Mouse (Mus musculus) urinary bladder, adult 18-20 months (tissue): ENCODE measurements around the gene Ttf2.
A peak's percentile ranks its signal among the peaks of the same experiment; 100 is the strongest.

Experiments used
- DNase-seq, 2 experiments: peaks; one replicate each; pipeline ENCODE4 v3.0.0; 2022; ENCODE audit warnings: low spot score in 2 of 2, mixed read lengths in 2 of 2

The Ttf2 gene

DNA sequence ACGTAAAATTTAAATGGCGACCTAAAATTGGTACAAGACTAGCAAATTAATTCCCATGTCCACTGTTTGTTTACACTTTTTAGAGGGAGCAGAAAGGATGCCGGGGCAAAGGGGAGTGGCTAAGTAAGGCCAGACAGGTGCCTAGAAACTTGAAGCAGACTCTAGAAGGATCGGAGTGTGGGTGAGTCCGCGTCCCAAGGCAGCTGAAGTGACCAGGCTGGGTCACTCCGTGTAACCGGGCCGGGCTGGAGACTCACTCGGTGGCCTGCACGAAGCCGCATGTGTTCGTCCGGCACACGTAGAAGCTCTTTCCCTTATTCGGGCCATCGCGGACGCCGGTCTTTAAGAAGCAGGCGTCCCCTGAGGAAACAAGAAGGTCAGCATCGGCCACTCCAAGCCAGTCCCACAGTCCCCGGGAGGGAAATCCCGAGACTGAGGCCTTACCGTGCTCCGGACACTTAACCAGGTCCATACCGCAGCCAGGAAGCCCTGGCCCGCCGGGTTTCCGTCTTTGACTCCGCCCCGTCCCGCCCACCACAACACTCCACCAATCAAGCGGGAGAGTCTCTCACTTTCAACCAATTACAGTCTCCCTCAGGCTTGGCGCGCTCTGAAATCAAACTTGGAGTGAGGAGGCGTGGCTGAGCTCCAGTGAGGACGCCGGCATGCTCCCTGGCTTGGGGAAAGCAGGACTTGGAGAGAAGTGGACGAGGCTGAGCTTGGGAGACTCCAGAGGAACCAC is at the start of gene Ttf2:
Gene Ttf2, minus strand, starts transcription at position 488 of the 742 bp plus-strand sequence.
- peak; percentile 91 to 94 for DNase-seq

DNA sequence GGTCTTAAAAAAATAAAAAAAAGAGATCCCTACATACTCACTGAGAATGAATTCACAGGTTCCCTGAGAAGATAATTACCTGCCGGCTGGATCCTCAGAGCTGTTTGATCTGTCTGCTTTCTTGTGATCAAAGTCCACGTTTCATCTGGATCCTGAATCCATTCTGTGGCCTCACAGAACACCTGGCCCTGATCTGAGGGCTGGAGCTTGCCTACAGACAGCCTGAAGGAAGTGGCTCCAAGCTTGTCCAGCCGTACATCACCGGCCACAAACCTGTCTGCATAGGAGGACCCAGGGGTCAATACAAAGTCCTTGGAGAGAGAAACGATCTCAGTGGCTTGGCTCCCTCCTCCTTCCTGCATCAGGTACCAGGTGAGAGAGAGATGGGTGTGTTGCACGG is 49.0 kb upstream of the Ttf2 start:
- no peak for DNase-seq

- DNase-seq, result no peak
These were observed 46.6 kb upstream of the Ttf2 start for GRCm38 (mm10) chr3:101016050-101016449.

DNA sequence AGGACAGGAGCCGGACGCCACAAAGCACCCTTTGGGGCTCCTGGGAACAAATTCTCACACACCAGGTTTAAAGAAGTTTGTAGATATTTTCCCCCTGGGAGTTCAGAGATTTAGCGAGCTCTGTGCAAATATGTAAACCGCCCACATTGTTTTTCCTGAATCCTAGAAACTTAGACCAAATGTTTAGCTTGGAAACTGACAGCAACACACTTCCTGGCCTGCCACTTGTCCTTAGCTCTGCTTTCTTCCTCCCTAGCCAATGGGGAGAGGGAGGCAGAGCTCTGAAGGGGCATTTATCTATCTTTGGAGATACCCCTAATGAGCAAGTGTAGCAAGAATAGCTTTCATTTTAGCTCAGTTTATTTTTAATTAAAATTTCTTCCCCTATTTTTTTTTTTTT is 45.8 kb upstream of the Ttf2 start:
- no peak for DNase-seq

GRCm38 (mm10) chr3:101013536-101013935 is 44.1 kb upstream of the Ttf2 start:
- no peak for DNase-seq

GRCm38 (mm10) chr3:101013005-101013404 is 43.5 kb upstream of the Ttf2 start:
- no peak for DNase-seq

DNA sequence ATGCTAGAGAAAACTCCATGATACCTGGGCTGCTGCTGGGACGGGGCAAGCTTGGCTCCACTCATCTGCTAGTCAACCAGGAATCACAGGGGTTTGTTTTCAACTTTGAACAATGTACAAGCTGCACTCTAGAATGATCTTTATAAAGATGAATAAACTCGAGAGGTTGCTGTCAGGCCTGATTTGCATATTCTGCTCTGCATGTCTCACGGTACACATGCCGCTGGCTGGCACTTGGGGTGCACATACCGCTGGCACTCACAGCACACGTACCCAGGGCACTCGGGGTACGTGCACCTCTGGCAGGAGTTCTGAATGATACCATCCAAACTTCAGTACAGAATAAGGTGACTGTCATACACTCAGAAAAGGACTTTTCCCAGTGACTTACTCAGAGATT is 43.1 kb upstream of the Ttf2 start:
- no peak for DNase-seq

DNA sequence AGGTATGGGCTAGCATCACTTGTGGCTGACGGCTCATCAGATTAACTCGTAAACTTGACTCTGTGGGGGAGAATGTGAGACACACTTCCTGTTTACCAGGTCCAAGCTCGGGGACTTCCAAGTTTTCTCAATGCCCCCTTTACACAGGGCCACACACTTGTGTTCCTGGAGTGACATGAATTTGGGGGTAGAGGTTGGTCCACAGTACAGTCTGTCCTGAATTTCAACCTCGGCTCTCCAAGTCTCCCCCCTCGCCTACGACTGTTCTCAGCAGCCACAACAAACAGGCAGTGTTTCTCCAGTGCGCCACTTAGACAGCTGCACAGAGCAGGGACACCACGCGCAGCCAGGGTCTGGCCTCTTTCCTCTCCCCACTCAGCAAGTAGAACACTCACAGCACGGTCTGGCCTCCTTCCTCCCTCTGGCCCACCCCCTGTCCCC is 42.7 kb upstream of the Ttf2 start:
- DNase-seq, result no peak

GRCm38 (mm10) chr3:101011203-101011600 is 41.7 kb upstream of the Ttf2 start:
- DNase-seq, result no peak

DNA sequence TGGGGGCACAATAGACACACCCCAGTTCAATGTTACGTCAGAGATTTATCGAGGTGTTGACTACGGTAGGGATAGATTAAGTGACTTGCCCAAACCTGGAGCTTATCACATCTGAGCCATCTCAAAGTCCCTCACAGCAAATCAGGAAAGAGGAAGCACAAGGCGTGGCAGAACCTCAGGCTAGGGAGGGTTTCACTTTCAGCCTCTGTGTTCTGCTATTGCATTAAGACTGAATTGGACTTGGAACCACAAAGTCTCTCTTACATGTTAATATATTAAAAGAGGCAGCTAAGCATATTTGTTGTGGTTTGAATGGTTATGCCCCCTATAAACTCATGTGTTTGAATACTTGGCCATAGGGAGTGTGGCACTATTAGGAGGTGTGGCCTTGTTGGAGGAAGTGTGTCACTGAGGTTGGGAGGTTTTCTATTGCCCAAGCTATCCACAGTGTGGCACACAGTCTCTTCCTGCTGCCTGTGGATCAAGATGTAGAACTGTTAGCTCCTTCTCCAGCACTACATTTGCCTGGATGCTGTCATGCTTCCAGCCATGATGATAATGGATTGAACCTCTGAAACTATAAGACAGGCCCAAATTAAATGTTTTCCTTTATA is 41.2 kb upstream of the Ttf2 start:
- peak in 1 of 2 experiments; percentile 31 for DNase-seq

DNA sequence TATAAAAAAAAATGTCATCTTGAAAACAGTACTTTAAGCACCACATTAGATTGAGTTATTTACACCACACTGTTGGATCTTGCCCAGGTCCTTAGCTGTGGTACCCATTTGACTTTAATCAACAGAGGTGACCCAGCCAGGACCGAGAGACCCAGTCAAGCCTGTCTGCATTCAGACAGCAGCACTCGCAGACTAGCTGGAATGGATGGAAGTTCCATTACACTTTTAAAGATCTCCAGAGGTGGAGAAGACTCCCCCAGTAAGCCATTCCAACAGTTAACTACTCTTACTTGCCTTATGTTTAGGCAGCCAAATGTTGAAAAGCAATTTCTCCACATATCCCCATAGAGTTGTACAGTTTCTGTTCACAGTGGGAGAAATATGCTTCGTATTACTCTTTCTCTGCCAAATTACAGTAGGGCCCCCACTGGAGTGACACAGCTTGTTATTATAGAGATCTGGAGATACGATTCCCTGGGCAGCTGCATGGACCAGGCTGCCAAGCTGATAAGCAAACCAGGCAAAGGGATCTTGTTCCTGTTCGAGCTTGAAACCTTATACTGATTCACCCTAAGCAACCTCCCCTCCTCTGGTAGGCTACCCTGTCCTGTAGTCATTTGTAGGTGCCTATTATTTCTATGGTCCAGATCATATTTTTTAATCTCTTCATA is 37.8 kb upstream of the Ttf2 start:
- no peak for DNase-seq

DNA sequence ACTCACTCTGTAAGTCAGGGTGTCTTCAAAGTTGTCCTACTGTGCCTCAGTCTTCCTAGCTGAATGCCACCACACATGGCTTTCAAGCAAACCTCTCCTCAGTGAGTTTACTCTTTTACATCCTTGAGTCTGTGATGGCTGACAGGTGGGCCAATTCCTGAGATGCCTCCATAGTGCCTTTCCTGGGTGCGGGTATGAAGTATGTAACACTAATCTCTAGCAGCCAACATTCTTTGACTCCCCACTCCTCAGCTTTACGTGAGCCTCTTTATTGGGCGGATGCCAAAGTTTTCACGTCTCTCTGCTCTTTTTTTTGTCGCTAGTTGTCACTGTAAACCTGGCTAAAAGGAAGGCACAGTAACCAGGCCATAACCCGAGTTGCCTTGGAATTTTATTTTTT is 35.9 kb upstream of the Ttf2 start:
- DNase-seq, result no peak

DNA sequence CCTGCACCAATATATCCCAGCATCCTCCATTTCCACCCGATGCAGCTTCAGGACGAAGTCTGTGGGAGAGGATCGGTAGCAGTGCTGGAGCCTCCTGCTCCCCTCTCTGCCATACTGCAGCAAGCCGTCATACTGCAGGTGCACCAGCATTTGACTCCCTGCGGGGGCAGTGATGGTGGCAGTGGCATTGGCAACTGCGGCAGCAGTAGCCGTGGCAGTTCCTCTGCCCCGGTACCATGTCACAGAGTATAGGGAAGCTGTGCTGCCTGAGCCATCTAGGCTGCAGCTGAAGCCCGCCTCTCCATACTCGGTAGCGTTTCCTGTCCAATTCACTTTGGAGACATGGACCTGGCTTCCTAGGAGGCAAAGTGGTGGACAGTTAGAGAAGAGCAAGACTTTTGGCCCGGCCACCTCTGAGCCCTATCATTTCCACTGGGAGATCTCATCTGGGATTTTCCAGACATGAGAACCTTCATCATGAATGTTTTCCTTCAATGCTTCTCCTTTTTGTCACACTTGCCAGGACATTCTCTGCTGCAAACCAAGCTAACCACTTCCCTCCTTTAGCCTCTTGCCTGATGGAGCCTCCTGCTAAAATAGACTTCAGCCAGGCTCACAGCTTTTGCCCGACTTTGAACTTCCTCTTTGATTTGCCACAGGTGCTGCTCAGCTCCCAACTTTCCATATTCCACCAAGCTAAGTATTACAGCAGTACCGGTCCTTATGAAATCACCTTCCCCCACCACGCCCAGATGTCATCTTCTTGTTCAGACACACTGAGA is 34.3 kb upstream of the Ttf2 start:
- DNase-seq, result no peak

DNA sequence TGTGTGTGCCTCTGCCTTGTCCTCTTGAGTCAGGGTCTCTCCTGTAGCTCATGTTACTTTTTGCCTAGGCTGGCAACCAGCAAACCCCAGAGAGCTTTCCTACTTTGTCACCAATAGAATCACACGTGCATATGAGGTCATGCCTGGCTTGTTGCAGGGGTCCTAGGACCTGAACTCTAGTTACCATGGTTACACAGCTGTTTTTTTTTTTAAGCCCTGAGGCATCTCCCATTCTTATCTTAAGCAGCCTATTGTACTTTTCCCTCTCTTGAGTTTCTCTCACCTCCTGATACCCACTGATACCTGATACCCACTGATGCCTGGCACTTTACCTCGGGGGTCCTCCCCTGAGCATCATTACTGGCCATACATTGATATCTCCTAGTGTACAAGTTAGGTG is 30.3 kb upstream of the Ttf2 start:
- no peak for DNase-seq

DNA sequence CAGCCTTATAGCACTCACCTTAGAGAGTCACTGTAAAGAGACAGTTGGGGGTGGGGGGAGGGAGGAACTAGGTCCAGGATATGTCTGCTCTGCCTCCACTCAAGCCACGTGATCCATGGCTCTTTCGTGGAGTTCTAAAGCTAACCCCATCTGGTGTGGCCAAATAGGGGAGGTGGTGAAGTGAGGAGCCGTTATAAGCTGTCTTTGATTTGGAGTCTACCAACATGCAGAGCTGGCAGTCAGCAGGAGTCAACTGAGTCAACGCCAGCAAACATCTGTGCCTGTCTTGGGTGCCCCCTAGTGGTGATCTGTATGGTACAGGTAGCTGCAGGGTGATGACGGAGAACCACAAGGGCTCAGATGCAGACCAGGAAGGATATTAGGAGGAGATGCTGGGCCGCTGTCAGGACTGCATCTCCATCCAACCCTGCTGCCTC is 29.5 kb upstream of the Ttf2 start:
- DNase-seq, result peak; percentile 47 to 53

DNA sequence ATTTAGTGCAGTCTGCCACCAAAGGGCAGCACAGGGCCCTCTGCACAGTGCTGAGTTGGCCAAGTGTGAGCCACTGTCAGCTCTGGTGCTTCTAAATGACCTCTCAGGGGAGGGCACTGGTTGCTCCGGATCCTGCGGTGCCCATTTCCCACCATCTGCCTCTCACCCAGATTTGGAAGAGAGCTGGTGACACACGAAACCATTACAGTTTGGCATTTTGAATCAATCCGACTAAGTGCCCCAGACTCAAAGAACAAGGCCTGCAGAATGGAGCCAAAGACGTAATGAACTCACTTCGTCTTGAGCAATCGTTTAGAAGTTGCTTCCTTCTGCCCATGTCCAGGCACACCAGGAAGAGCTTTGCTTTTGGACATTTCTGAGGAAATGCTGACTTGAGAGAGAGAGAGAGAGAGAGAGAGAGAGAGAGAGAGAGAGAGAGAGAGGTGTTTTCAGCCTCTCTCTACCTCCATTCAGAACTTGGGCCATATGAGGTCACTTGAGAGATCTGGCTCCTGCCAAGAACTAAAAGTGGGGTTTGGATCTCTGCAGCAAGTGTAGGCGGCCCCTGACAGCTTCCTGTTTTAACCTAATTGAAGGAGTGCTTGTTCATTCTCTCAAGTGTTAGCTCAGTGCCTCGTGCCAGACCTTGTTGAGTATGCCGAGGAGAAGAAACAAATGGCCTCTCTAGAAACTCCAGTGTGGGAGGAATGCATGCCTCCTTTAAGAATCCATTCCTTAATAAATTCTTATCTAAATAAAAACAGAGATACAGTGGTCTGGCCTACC is 28.5 kb upstream of the Ttf2 start:
- no peak for DNase-seq

DNA sequence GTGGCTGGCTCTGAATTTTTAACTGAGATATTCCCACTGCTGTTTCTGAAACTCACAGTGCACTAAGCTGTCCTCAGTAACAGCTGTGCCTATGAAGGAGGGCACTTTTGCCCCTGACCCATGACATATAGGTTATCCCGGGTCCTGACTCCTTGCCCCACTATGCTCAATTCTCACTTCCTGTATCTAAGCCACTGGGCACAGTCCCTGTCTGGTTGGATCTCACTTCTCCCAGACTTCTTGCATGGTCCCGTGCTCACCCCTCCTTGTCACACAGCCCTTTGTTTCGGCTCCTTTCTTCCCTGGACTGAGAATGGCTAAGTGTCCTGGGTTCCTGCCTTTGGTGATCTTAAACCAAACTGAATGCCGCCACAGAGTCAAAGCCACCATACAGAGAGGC is 24.8 kb upstream of the Ttf2 start:
- no peak for DNase-seq

- DNase-seq, result no peak
These were observed 24.3 kb upstream of the Ttf2 start for GRCm38 (mm10) chr3:100993718-100994117.

DNA sequence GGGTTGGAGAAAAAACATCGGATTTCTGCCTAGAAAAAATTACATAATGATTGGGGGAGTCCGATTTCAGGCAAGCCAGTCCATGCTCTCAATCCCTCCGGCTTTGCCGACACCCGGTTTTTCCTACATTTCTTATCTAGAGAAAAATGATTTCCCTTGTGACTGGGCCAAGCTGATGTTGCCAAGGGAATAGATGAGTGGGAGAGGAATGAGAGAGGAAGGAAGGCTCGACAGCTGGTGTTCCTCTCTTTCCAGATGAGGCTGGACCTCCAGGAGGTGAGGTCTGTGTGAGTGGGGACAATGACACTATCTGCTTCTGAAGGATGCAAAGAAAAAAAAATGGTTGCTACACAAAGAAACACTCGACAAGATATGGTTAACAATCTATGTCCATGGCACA is 23.7 kb upstream of the Ttf2 start:
- DNase-seq, result no peak

- DNase-seq, result no peak
These were observed 20.8 kb upstream of the Ttf2 start for GRCm38 (mm10) chr3:100990231-100990630.

- DNase-seq, result no peak
These were observed 20.0 kb upstream of the Ttf2 start for GRCm38 (mm10) chr3:100989417-100989816.
